Mouse (Mus musculus) brain, embryonic 14.5 days (tissue): Measurements from ENCODE around the gene Maco1. TPM values are rescaled to one million over a fixed set of nuclear protein-coding genes. Genes with fewer than 3 reads are reported as not detected.

Source experiments
- DNase-seq: peaks from one replicate; pipeline ENCODE4 v3.0.0-alpha.2; 2011; ENCODE audit warnings: low read depth
- CTCF ChIP-seq: fragments of 200-500 bp; IDR thresholded peaks from 2 replicates; pipeline ENCODE4 v1.5.1; 2012; ENCODE audit warnings: inconsistent platforms, mild to moderate bottlenecking, moderate library complexity, borderline replicate concordance; ENCODE audit not compliant: insufficient read depth, insufficient read length; ENCODE audit errors: extremely low read depth
- POLR2A ChIP-seq: fragments of 200-500 bp; IDR thresholded peaks from 2 replicates; pipeline ENCODE4 v1.6.1; 2012; ENCODE audit warnings: mild to moderate bottlenecking, inconsistent platforms, borderline replicate concordance; ENCODE audit not compliant: poor library complexity, insufficient read depth, insufficient read length, severe bottlenecking; ENCODE audit errors: extremely low read depth
- polyA plus RNA-seq: library from polyadenylated mRNA; depleted of rRNA; stranded (reverse); fragments of >200 nt; gene quantifications from 2 replicates; pipeline ENCODE4 v1.2.3, GENCODE M21; 2012; rRNA removed

Gene Maco1
- 59.2 and 79.2 TPM in 2 replicates for polyA plus RNA-seq

- peak; percentile 99 for DNase-seq
- TF ChIP-seq POLR2A (no peak; the same call in 1 of the 2 replicates), CTCF (no peak)
Measured at GRCm38 (mm10) chr4:134853259-134853636, at the start of gene Maco1. Gene Maco1, minus strand, starts transcription at chr4:134853345.

GRCm38 (mm10) chr4:134901126-134901525, 48.0 kb upstream of the Maco1 start:
- no peak for DNase-seq
- no peak for TF ChIP-seq POLR2A
- no peak for TF ChIP-seq CTCF

GRCm38 (mm10) chr4:134897256-134897655, 44.1 kb upstream of the Maco1 start:
- no peak for TF ChIP-seq POLR2A
- TF ChIP-seq CTCF: no peak
- no peak for DNase-seq

GRCm38 (mm10) chr4:134892096-134892495, 39.0 kb upstream of the Maco1 start:
- DNase-seq: peak; percentile 25
- TF ChIP-seq POLR2A (no peak), CTCF (no peak)

- TF ChIP-seq CTCF (no peak), POLR2A (no peak)
- no peak for DNase-seq
Measured at GRCm38 (mm10) chr4:134884364-134884763, 31.2 kb upstream of the Maco1 start.

DNA sequence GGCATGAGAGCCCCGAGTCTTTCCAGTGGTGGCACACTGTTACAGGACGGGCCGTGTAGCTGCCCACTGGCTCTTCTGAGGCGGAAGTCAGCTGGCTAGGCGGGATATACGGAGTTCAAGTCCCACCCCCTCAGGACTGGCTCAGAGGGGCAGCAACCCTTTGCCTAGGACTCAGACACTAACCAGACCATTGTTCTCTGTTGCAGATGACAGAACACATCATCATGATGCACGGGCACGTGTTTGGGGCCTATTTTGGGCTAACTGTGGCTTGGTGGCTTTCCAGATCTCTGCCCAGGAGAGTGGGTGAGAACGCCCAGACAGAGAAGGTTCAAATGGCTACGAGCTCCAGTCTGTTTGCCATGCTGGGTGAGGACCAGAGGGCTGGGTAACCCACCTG, 30.7 kb upstream of the Maco1 start:
- TF ChIP-seq CTCF (no peak), POLR2A (no peak)
- no peak for DNase-seq

- DNase-seq: peak; percentile 9
Measured at GRCm38 (mm10) chr4:134883266-134883665, 30.1 kb upstream of the Maco1 start.

GRCm38 (mm10) chr4:134880041-134880440, 26.9 kb upstream of the Maco1 start:
- TF ChIP-seq POLR2A (no peak), CTCF (peak; percentile 47; the same call in 1 of the 2 replicates)
- DNase-seq: no peak

More at GRCm38 (mm10) chr4:134883266-134883665, 30.1 kb upstream of the Maco1 start:
- TF ChIP-seq POLR2A: no peak
- TF ChIP-seq CTCF: peak; percentile 64

GRCm38 (mm10) chr4:134879410-134879981, 26.4 kb upstream of the Maco1 start:
- DNase-seq: peak; percentile 84
- no peak for TF ChIP-seq POLR2A
- peak; percentile 83 for TF ChIP-seq CTCF

DNA sequence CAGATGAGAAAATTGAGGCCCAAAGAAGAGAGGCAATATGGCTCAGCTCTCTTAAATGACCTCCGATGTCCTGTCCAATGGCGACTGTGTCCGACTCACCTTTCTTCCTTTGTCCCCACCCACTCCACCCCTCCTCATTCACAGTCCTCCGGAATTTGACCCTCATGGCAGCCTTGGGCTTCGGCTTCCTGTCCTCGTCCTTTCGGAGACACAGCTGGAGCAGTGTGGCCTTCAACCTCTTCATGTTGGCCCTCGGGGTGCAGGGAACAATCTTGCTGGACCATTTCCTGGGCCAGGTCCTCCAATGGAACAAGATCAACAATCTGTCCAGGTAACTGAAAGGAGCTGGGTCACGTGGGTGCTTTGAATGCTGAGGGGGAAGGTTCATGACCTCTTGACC, 23.0 kb upstream of the Maco1 start:
- no peak for TF ChIP-seq POLR2A
- no peak for TF ChIP-seq CTCF
- no peak for DNase-seq

- TF ChIP-seq CTCF: no peak
- TF ChIP-seq POLR2A: no peak
- no peak for DNase-seq
Measured at GRCm38 (mm10) chr4:134871950-134872349, 18.8 kb upstream of the Maco1 start.

DNA sequence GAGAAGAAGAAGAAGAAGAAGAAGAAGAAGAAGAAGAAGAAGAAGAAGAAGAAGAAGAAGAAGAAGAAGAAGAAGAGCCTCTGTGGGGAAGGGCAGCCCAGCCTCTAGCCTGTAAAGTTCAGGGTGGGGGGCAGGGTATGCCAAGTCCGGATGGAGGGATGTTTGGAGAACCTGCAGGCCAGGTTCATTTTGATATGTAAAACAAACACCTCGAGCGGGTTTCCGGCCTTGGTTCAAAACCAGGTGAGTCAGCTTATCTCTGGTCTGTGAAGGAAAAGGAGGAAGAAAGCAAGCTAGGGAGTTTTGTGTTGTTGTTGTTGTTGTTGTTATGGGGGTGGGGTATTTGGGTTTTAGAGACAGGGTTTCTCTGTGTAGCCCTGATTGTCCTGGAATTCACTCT, 18.3 kb upstream of the Maco1 start:
- TF ChIP-seq POLR2A (no peak), CTCF (no peak)
- DNase-seq: no peak

DNA sequence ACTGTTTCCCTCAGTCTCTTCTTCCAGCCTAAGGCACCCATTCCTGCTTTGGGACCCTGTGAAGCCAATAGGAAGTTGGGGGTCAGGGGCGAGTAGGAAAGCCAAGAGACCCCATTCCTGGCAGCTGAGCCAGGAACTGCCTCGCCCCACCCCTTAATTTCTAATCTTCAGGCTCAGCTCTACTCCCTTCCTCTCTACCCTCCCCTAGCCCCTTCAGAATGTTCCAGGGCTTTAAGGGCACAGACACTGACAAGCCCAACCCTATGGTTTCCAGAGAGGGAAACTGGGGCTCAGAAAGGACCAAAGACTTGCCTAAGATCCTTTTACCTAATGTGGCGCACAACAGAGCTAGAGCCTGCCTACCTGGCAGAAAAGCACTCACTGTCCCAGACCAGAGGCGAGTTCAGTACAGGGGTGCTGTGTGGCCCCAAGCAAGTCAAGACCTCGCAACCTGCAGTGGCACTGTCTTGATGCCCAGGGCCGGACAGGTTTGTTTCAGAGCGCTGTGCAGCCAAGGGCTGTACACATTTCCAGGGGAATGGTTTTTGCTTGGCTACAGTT, 16.8 kb upstream of the Maco1 start:
- DNase-seq: no peak

More for the DNA sequence above, 16.8 kb upstream of the Maco1 start:
- TF ChIP-seq CTCF (no peak), POLR2A (no peak)
